Mouse (Mus musculus) midbrain, embryonic 16.5 days (tissue): ENCODE data around the gene Prdx6b. TPM values are rescaled to one million over a fixed set of nuclear protein-coding genes. Genes with fewer than 3 reads are reported as not detected.
A peak's percentile ranks its signal among the peaks of the same experiment; 100 is the strongest.

Source experiments
- ATAC-seq: fragments of 200-750 bp; cut with Nextera tagmentation; 2 replicates; pipeline ENCODE4 v1.8.0; 2017; ENCODE audit warnings: moderate TSS enrichment
- H3K27ac ChIP-seq: fragments of 300-500 bp; sonication (generic); 2 replicates; pipeline ENCODE4 v1.5.1; 2014; ENCODE audit warnings: mild to moderate bottlenecking, low read length, mixed read lengths
- H3K27me3 ChIP-seq: fragments of 300-500 bp; sonication (generic); 2 replicates; pipeline ENCODE4 v1.6.1; 2014; ENCODE audit warnings: low read depth, low read length, mixed read lengths; ENCODE audit not compliant: control insufficient read depth, insufficient read depth
- H3K36me3 ChIP-seq: fragments of 300-500 bp; sonication (generic); 2 replicates; pipeline ENCODE4 v1.6.1; 2014; ENCODE audit warnings: mild to moderate bottlenecking, low read length, moderate library complexity, mixed read lengths; ENCODE audit not compliant: control insufficient read depth, insufficient read depth
- H3K4me1 ChIP-seq: fragments of 300-500 bp; sonication (generic); 2 replicates; pipeline ENCODE4 v1.6.1; 2014; ENCODE audit warnings: mild to moderate bottlenecking, low read length, mixed read lengths; ENCODE audit not compliant: control insufficient read depth, insufficient read depth
- H3K4me2 ChIP-seq: fragments of 300-500 bp; sonication (generic); 2 replicates; pipeline ENCODE4 v1.6.1; 2014; ENCODE audit warnings: mild to moderate bottlenecking, low read length, mixed read lengths
- H3K4me3 ChIP-seq: fragments of 300-500 bp; sonication (generic); 2 replicates; pipeline ENCODE4 v1.5.1; 2014; ENCODE audit warnings: low read depth, mild to moderate bottlenecking, low read length, moderate library complexity, mixed read lengths
- H3K9ac ChIP-seq: fragments of 300-500 bp; sonication (generic); 2 replicates; pipeline ENCODE4 v1.6.1; 2014; ENCODE audit warnings: low read depth, low read length, mixed read lengths
- H3K9me3 ChIP-seq: fragments of 300-500 bp; sonication (generic); replicated peaks from 2 replicates; pipeline ENCODE4 v1.6.1; 2014; ENCODE audit warnings: mild to moderate bottlenecking, low read length, mixed read lengths; ENCODE audit not compliant: control insufficient read depth, poor library complexity, severe bottlenecking
- WGBS: fragments of 180-500 bp; shearing (Covaris S2); extraction: QIAGEN DNeasy Blood & Tissue Kit; methylation state at CpG from one replicate; pipeline ENCODE4 v1.1.7; 2014; 5-methylcytosine and 5-hydroxymethylcytosine counted together
- polyA plus RNA-seq: library from polyadenylated mRNA; unstranded; fragments of >200 nt; fragmentation: Nextera tagmentation; extraction: Ambion mirVana; gene quantifications from 2 replicates; pipeline ENCODE4 v1.2.1, GENCODE M21; 2015

Gene Prdx6b
- polyA plus RNA-seq, 1 experiment from 2014 or later: not detected

- no peak for ATAC-seq
- H3K4me2 ChIP-seq: no peak overlapping the region
Measured at GRCm38 (mm10) chr2:80311350-80311749, 19.1 kb downstream of the Prdx6b start.

GRCm38 (mm10) chr2:80314201-80314600 lies 21.9 kb downstream of the Prdx6b start:
- Histone ChIP-seq H3K4me1 (peaks cover 9% of the 10 kb centered on the region), H3K27ac (no peak overlapping the region), H3K9ac (no peak overlapping the region), H3K27me3 (no peaks in the 10 kb centered on the region), H3K9me3 (no peaks in the 10 kb centered on the region), H3K4me3 (no peak overlapping the region), H3K4me2 (no peak overlapping the region), H3K36me3 (peaks cover 4% of the 10 kb centered on the region)
- 54% methylated on average over 1 of the region's 1 CpGs for WGBS
- no peak for ATAC-seq

More at GRCm38 (mm10) chr2:80311350-80311749, 19.1 kb downstream of the Prdx6b start:
- Histone ChIP-seq H3K9me3 (no peaks in the 10 kb centered on the region), H3K27ac (no peak overlapping the region), H3K36me3 (no peaks in the 10 kb centered on the region), H3K27me3 (no peaks in the 10 kb centered on the region), H3K4me3 (no peak overlapping the region), H3K4me1 (peaks cover 7% of the 10 kb centered on the region), H3K9ac (no peak overlapping the region)
- WGBS: 64% methylated on average over 4 of the region's 4 CpGs

GRCm38 (mm10) chr2:80314854-80315241 lies 22.6 kb downstream of the Prdx6b start:
- Histone ChIP-seq H3K4me1 (peaks cover 9% of the 10 kb centered on the region), H3K27me3 (no peaks in the 10 kb centered on the region), H3K36me3 (peaks cover 4% of the 10 kb centered on the region), H3K9ac (peak overlapping the region; percentile 96), H3K4me3 (peak overlapping the region; percentile 87), H3K9me3 (no peaks in the 10 kb centered on the region), H3K27ac (peak overlapping the region; percentile 95), H3K4me2 (peak overlapping the region; percentile 58)
- ATAC-seq: peak; percentile 29; the same call in 1 of the 2 replicates
- 47% methylated on average over 7 of the region's 7 CpGs for WGBS

GRCm38 (mm10) chr2:80315242-80316161 lies 23.2 kb downstream of the Prdx6b start, which contains the start of gene Dnajc10:
TSS of gene Dnajc10 (plus strand) at chr2:80315466.
- H3K4me3 ChIP-seq: peak within 1 kb of the TSS; percentile 87
- ATAC-seq: peak; percentile 97
- no peaks in the 10 kb centered on the region for H3K27me3 ChIP-seq
- H3K27ac ChIP-seq: peak within 1 kb of the TSS; percentile 95
- peaks cover 9% of the 10 kb centered on the region for H3K4me1 ChIP-seq
- H3K4me2 ChIP-seq: peak within 1 kb of the TSS; percentile 80
- H3K9ac ChIP-seq: peak within 1 kb of the TSS; percentile 96
- WGBS: under 1% methylated on average over 69 of the region's 72 CpGs
- no peaks in the 10 kb centered on the region for H3K9me3 ChIP-seq
- peaks cover 4% of the 10 kb centered on the region for H3K36me3 ChIP-seq

- Histone ChIP-seq H3K9me3 (no peaks in the 10 kb centered on the region), H3K9ac (no peak overlapping the region), H3K27ac (no peak overlapping the region), H3K36me3 (peaks cover 24% of the 10 kb centered on the region), H3K4me2 (no peak overlapping the region), H3K27me3 (no peaks in the 10 kb centered on the region), H3K4me1 (no peaks in the 10 kb centered on the region), H3K4me3 (no peak overlapping the region)
- WGBS: 95% methylated on average over 4 of the region's 4 CpGs
- ATAC-seq: no peak
Measured at GRCm38 (mm10) chr2:80322878-80323277, 30.6 kb downstream of the Prdx6b start.

GRCm38 (mm10) chr2:80325779-80326178 lies 33.5 kb downstream of the Prdx6b start:
- WGBS: 96% methylated on average over 2 of the region's 2 CpGs
- ATAC-seq: no peak

GRCm38 (mm10) chr2:80327272-80327671 lies 35.0 kb downstream of the Prdx6b start:
- Histone ChIP-seq H3K27ac (no peak overlapping the region), H3K4me1 (no peaks in the 10 kb centered on the region), H3K27me3 (no peaks in the 10 kb centered on the region), H3K4me2 (no peak overlapping the region), H3K9me3 (no peaks in the 10 kb centered on the region), H3K4me3 (no peak overlapping the region), H3K36me3 (peaks cover 21% of the 10 kb centered on the region), H3K9ac (no peak overlapping the region)
- no peak for ATAC-seq
- 96% methylated on average over 6 of the region's 6 CpGs for WGBS

More at GRCm38 (mm10) chr2:80325779-80326178, 33.5 kb downstream of the Prdx6b start:
- H3K9me3 ChIP-seq: no peaks in the 10 kb centered on the region
- no peak overlapping the region for H3K4me2 ChIP-seq
- no peak overlapping the region for H3K9ac ChIP-seq
- no peak overlapping the region for H3K4me3 ChIP-seq
- no peak overlapping the region for H3K27ac ChIP-seq
- no peaks in the 10 kb centered on the region for H3K4me1 ChIP-seq
- peaks cover 28% of the 10 kb centered on the region for H3K36me3 ChIP-seq
- H3K27me3 ChIP-seq: no peaks in the 10 kb centered on the region

- 90% methylated on average over 7 of the region's 7 CpGs for WGBS
- Histone ChIP-seq H3K36me3 (peaks cover 21% of the 10 kb centered on the region), H3K9ac (no peak overlapping the region), H3K27ac (no peak overlapping the region), H3K4me3 (no peak overlapping the region), H3K4me2 (no peak overlapping the region), H3K9me3 (no peaks in the 10 kb centered on the region), H3K27me3 (no peaks in the 10 kb centered on the region), H3K4me1 (no peaks in the 10 kb centered on the region)
- no peak for ATAC-seq
Measured at GRCm38 (mm10) chr2:80328961-80329653, 36.8 kb downstream of the Prdx6b start.

- no peaks in the 10 kb centered on the region for H3K27me3 ChIP-seq
- peaks cover 25% of the 10 kb centered on the region for H3K36me3 ChIP-seq
- no peak overlapping the region for H3K4me3 ChIP-seq
- no peaks in the 10 kb centered on the region for H3K9me3 ChIP-seq
- H3K4me2 ChIP-seq: no peak overlapping the region
- no peak for ATAC-seq
- H3K4me1 ChIP-seq: no peaks in the 10 kb centered on the region
- no peak overlapping the region for H3K9ac ChIP-seq
- H3K27ac ChIP-seq: no peak overlapping the region
- WGBS: 97% methylated on average over 9 of the region's 9 CpGs
Measured at GRCm38 (mm10) chr2:80340537-80340936, 48.3 kb downstream of the Prdx6b start.
